Mouse (Mus musculus) liver, embryonic 14.5 days (tissue): ENCODE results near the gene Amph. TPM values are rescaled to one million over a fixed set of nuclear protein-coding genes. Genes with fewer than 3 reads are reported as not detected.
"Not testable (repeated sequence)": the region's sequence is repeated elsewhere in the genome, so short reads cannot be mapped to it uniquely, and the experiment has no call there.

Source experiments
- ATAC-seq: fragments of 200-750 bp; cut with Nextera tagmentation; 2 replicates; pipeline ENCODE4 v1.8.0; 2017; ENCODE audit warnings: moderate number of reproducible peaks, mild to moderate bottlenecking, moderate library complexity; ENCODE audit not compliant: insufficient read depth
- DNase-seq, 3 experiments: peaks; one replicate each; pipeline ENCODE4 v3.0.0-alpha.2; 2012 to 2013; ENCODE audit warnings: low read depth in 3 of 3, low spot score in 3 of 3
- H3K27ac ChIP-seq: fragments of 300-500 bp; sonication (generic); 2 replicates; pipeline ENCODE4 v1.5.1; 2014; ENCODE audit warnings: moderate library complexity, mild to moderate bottlenecking, control low read depth, inconsistent platforms
- H3K27me3 ChIP-seq: fragments of 300-500 bp; sonication (generic); 2 replicates; pipeline ENCODE4 v1.6.1; 2014; ENCODE audit warnings: mild to moderate bottlenecking, low read length, moderate library complexity; ENCODE audit not compliant: control insufficient read depth, insufficient read depth
- H3K36me3 ChIP-seq: fragments of 300-500 bp; sonication (generic); replicated peaks from 2 replicates; pipeline ENCODE4 v1.6.1; 2014; ENCODE audit warnings: low read depth; ENCODE audit not compliant: control insufficient read depth, insufficient read depth
- H3K4me1 ChIP-seq, 2 experiments: fragments of 200-500 bp in 1 of 2; fragments of 300-500 bp in 1 of 2; sonication (generic) in 1 of 2; replicated peaks; 2 replicates each; pipeline ENCODE4 v1.6.1; 2012 to 2014; ENCODE audit warnings: antibody characterized with exemption in 1 of 2, inconsistent platforms in 1 of 2, low read length in 1 of 2; ENCODE audit not compliant: control insufficient read depth in 2 of 2, insufficient read depth in 2 of 2
- H3K4me2 ChIP-seq: fragments of 300-500 bp; sonication (generic); 2 replicates; pipeline ENCODE4 v1.6.1; 2014; ENCODE audit warnings: low read depth, mild to moderate bottlenecking, control low read depth, moderate library complexity
- H3K4me3 ChIP-seq, 2 experiments: fragments of 200-500 bp in 1 of 2; fragments of 300-500 bp in 1 of 2; sonication (generic) in 1 of 2; 2 replicates each; pipeline ENCODE4 v1.5.1; 2012 to 2014; ENCODE audit warnings: low read depth in 2 of 2, low read length in 2 of 2, mild to moderate bottlenecking in 2 of 2, control low read depth in 1 of 2, inconsistent platforms in 1 of 2, moderate library complexity in 1 of 2; ENCODE audit not compliant: insufficient read depth in 1 of 2
- H3K9ac ChIP-seq: fragments of 300-500 bp; sonication (generic); replicated peaks from 2 replicates; pipeline ENCODE4 v1.6.1; 2014; ENCODE audit warnings: mild to moderate bottlenecking, control low read depth, moderate library complexity
- H3K9me3 ChIP-seq: fragments of 300-500 bp; sonication (generic); 2 replicates; pipeline ENCODE4 v1.6.1; 2016; ENCODE audit warnings: low read length, mixed read lengths; ENCODE audit not compliant: control insufficient read depth
- CTCF ChIP-seq: IDR thresholded peaks from 2 replicates; pipeline ENCODE4 v1.5.1; 2016; ENCODE audit warnings: antibody characterized with exemption, low read depth, control low read depth
- EP300 ChIP-seq: IDR thresholded peaks from 2 replicates; pipeline ENCODE4 v1.6.1; 2016; ENCODE audit warnings: antibody characterized with exemption, low read depth
- WGBS: fragments of 180-500 bp; shearing (Covaris S2); extraction: QIAGEN DNeasy Blood & Tissue Kit; methylation state at CpG from one replicate; pipeline ENCODE4 v1.1.7; 2014; ENCODE audit not compliant: insufficient replicate concordance; 5-methylcytosine and 5-hydroxymethylcytosine counted together
- polyA plus RNA-seq, 2 experiments: library from polyadenylated mRNA; depleted of rRNA in 1 of 2; stranded (reverse) in 1 of 2; unstranded in 1 of 2; fragments of >200 nt; fragmentation: Nextera tagmentation in 1 of 2; extraction: Ambion mirVana in 1 of 2; gene quantifications; 2 replicates each; pipeline versions ENCODE4 v1.2.1 to v1.2.3; 2012 to 2014

Amph gene
- polyA plus RNA-seq (2012; rRNA removed) (0.15 and 0.20 TPM in 2 replicates), polyA plus RNA-seq (2014; fragmentation: Nextera tagmentation; extraction: Ambion mirVana) (0.10 TPM in 1 of 2 replicates, not detected in the other)

DNA sequence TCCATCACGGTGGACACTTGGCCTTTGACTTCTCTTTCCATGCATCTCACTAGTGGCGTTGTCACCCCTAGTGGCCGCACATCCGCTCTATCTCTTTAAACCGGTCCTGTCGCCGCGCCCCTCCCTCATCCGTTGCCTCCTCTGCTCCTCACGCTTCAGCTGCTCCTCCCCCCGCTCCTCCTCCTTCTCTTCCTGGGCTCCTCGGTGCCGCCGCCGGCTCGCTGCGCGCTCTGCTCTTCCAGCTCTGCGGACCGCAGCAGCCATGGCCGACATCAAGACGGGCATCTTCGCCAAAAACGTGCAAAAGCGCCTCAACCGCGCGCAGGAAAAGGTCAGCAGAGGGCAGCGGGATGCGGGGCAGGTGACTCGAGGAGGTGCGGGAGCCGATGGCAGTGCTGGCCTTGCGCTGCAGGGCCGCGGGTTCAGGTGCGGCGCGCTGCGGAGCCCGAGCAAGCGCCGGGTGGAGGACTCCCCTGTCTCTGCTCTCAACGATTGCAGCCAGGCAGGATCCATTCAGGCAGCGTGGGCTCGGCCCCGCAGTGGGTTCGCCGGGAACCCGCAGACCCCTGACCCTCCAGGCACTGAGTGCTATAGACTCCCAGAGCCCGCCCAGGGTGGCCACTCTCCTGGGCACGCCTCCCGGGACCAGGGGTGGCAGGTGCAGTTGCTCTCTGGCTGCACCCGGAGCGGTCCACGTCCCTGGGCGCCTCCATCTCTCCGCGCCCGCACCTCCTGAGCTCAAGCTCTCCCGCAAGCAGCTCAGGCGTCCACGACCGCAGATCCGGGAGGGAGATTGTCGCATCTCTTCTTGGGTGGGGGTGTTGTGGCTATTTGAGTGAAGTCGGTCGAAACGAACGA, at the start of gene Amph:
Amph (plus strand) TSS at position 35 of the 858 bp plus-strand sequence.
- Histone ChIP-seq H3K9ac (no peak within 1 kb of the TSS), H3K36me3 (no peaks in the 10 kb centered on the region), H3K27ac (no peak within 1 kb of the TSS), H3K4me3 (peak within 1 kb of the TSS; percentile 33 to 41), H3K4me2 (peak within 1 kb of the TSS; percentile 47), H3K27me3 (peaks cover 28% of the 10 kb centered on the region), H3K4me1 (no peaks in the 10 kb centered on the region), H3K9me3 (no peaks in the 10 kb centered on the region)
- TF ChIP-seq CTCF, result no peak
- no peak for TF ChIP-seq EP300
- 1% methylated on average over 70 of the region's 70 CpGs for WGBS
- ATAC-seq (no peak; the same call in 1 of the 2 replicates), DNase-seq (no peak)

DNA sequence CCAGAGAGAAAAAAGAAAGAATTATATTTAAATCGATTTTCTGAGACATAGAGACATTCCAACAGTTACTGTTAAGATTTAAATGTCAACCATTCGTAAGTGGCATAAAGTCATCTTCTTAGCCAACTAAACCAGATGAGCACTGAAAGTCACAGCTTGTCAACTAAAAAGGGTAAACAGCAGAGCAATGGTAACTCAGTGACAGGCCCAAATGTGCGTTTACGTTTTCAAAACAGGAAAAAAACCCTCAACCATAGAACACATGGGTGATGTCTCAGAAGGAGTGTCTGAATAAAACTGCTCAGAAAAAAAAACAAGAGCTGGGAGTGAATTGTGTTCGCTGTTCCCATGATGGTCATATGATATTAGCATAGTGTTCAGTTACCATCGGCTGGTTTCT, 44.4 kb upstream of the Amph start:
- Histone ChIP-seq H3K9me3 (no peaks in the 10 kb centered on the region), H3K9ac (no peak overlapping the region), H3K27me3 (no peaks in the 10 kb centered on the region), H3K27ac (no peak overlapping the region), H3K4me2 (no peak overlapping the region), H3K4me1 (no peaks in the 10 kb centered on the region), H3K4me3 (no peak overlapping the region), H3K36me3 (no peaks in the 10 kb centered on the region)
- ATAC-seq (no peak), DNase-seq (no peak)
- WGBS, result 64% methylated on average over 6 of the region's 6 CpGs
- TF ChIP-seq CTCF, result no peak
- TF ChIP-seq EP300, result no peak

DNA sequence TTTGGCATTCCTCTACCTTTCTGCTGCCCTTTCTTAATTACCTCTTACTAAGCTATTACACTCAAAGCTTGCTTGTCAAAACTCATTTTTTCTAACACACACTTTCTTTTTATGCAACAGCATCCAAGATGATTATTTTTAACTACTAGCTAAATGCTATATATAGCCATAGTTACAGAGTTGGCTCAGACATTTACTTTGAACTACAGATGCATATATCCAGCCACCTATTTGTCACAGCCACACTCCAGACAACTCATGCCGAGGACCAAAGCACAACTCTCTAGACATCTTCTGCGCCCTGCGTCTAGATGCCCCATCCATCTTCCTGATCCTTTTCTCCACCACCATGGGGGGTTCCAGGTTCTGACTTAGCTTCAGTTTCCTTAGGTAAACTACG, 33.2 kb upstream of the Amph start:
- no peak for ATAC-seq
- Histone ChIP-seq H3K27ac (no peak overlapping the region), H3K27me3 (no peaks in the 10 kb centered on the region), H3K4me3 (no peak overlapping the region), H3K4me2 (no peak overlapping the region), H3K9me3 (no peaks in the 10 kb centered on the region), H3K36me3 (no peaks in the 10 kb centered on the region), H3K9ac (no peak overlapping the region), H3K4me1 (no peaks in the 10 kb centered on the region)
- 73% methylated on average over 4 of the region's 4 CpGs for WGBS
- TF ChIP-seq EP300 (no peak), CTCF (no peak)
- DNase-seq, result no peak

DNA sequence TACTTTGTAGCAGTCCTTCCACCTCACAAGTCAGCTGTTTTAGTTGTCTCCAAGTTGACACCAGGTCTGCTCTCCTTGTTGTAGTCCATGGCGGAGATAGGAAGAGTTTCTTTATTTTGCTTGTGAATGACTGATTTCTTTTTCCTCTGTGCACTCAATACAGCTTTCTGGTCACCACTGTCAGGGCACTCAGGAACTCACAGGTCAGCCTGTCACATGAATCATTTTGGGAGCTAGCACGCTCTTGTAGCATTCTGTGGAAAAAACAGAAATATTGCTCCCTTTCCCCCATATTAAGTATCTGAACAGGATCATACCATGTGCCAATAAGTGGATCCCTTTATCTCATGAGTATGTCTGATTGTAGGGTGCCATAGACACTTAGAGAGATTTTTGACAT, 14.8 kb upstream of the Amph start:
- H3K36me3 ChIP-seq, H3K9ac ChIP-seq, H3K4me2 ChIP-seq, H3K27me3 ChIP-seq, H3K27ac ChIP-seq, H3K4me3 ChIP-seq, H3K4me1 ChIP-seq, ATAC-seq, DNase-seq, H3K9me3 ChIP-seq: not testable (repeated sequence)
- WGBS, result 55% methylated on average over 1 of the region's 2 CpGs

DNA sequence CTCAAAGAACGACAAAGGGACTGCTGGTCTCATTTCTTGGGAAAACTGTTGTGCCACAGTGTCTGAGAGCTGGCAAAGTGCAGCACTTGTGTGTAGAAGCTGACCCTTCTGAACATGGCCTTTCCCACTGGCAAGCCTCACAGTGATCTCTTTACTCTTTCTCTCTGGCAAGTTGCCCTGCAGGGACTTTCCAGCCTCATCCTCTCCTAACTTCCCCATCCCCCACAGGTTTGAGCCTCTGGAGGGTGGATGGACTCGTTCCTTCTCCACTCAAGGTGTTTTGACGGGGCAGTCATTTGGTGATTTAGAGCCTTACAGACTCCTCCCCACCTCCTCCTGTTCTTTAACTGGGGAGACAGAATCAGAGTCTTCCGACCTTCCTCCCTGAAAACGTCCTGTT, 319 bp upstream of the Amph start:
- Histone ChIP-seq H3K4me2 (no peak overlapping the region), H3K27me3 (peaks cover 28% of the 10 kb centered on the region), H3K36me3 (no peaks in the 10 kb centered on the region), H3K9me3 (no peaks in the 10 kb centered on the region), H3K4me3 (no peak overlapping the region), H3K9ac (no peak overlapping the region), H3K4me1 (no peaks in the 10 kb centered on the region), H3K27ac (no peak overlapping the region)
- DNase-seq, result no peak
- TF ChIP-seq EP300 (no peak), CTCF (no peak)
- 10% methylated on average over 5 of the region's 5 CpGs for WGBS
- ATAC-seq, result no peak
